Mouse (Mus musculus) macrophage (primary cell): Measurements from ENCODE around the gene Coq9. TPM values are rescaled to one million over a fixed set of nuclear protein-coding genes. Genes with fewer than 3 reads are reported as not detected.
"Not testable (repeated sequence)": the region's sequence is repeated elsewhere in the genome, so short reads cannot be mapped to it uniquely, and the experiment has no call there.

Experiments used
- H3K27ac ChIP-seq: fragments of 350-480 bp; formaldehyde crosslinking; 2 replicates; pipeline ENCODE4 v1.9.0; 2021
- H3K36me3 ChIP-seq: fragments of 350-480 bp; formaldehyde crosslinking; 2 replicates; pipeline ENCODE4 v1.9.0; 2021; ENCODE audit errors: inconsistent target
- H3K4me3 ChIP-seq: fragments of 350-480 bp; formaldehyde crosslinking; 2 replicates; pipeline ENCODE4 v1.9.0; 2021; ENCODE audit errors: inconsistent target
- H3K79me2 ChIP-seq: fragments of 350-480 bp; formaldehyde crosslinking; 2 replicates; pipeline ENCODE4 v1.9.0; 2021; ENCODE audit errors: inconsistent target
- WGBS: methylation state at CpG from one replicate; pipeline ENCODE4 v1.1.7; 2026; ENCODE audit warnings: inconsistent platforms; ENCODE audit not compliant: missing documents; 5-methylcytosine and 5-hydroxymethylcytosine counted together
- polyA plus RNA-seq: library from polyadenylated mRNA; stranded (reverse); fragments of 250-400 nt; gene quantifications from 3 replicates; pipeline ENCODE4 v1.2.4, GENCODE M21; 2018; ENCODE audit warnings: inconsistent platforms

Coq9 gene
- polyA plus RNA-seq, 1 experiment from 2014 or later, result 15.7 TPM

DNA sequence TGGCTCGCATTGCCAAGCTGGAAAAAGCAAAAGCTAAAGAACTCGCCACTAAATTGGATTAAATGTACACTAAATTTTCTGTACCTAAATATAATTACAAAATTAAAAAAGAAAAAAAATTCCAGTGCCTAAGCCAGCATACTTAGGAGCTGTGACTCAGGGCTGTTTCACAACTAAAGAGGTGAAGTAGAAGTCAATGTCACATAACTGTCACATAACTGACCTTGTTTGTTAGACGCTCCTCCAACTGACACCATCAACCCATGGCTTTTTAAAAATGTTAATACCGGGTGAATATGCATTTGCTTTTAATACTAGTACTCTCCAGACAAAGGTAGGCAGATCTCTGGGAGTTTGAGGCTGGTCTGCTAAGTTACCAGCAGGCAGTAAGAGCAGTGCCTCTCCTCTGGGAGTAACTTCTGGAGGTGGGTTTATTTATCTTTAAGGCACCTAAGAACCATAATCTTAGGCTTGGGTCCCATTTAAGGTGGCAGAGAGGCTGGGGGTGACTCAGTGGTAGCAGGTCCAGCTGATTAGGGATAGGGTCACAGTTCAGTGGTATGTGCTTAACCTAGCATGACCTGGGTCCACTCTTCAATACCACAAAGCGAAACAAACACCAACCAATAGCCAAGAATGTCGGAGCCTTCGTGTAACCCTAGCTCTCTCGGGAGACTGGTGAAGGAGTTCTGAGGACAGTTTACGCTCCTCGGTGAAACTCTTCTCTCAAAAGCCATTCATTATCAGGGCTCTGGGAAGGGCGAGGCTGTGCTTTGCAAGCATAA lies 1.5 kb upstream of the Coq9 start:
- 77% methylated on average over 11 of the region's 11 CpGs for WGBS
- H3K79me2 ChIP-seq, result peaks cover 58% of the 10 kb centered on the region
- peak overlapping the region; percentile 95; the same call in 1 of the 2 replicates for H3K4me3 ChIP-seq
- H3K27ac ChIP-seq, result no peak overlapping the region
- no peaks in the 10 kb centered on the region; the same call in 1 of the 2 replicates for H3K36me3 ChIP-seq

DNA sequence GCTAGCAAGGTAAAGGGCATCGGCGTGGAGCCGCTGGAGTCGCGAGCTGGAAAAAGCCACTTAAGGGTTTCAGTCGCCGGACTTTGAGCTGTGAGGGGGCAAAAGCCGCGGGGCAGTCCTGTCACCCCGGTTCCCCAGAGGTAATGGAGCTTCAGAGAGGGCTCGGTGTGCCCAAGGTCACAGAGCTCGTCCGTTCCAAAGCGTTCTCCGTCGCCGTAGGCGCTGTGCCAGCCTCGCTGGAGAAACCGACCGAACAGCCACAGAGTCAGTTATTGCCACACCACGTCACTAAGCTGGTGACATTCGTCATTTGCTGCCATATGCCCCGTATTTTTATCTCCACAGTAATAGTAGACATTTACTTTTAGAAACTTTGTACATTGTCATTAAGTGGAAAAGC lies 479 bp downstream of the Coq9 start:
- 0% methylated on average over 24 of the region's 24 CpGs for WGBS
- Histone ChIP-seq H3K4me3 (peak overlapping the region; percentile 95), H3K79me2 (peaks cover 43% of the 10 kb centered on the region), H3K36me3 (peaks cover 9% of the 10 kb centered on the region; the same call in 1 of the 2 replicates), H3K27ac (peak overlapping the region; percentile 80)

DNA sequence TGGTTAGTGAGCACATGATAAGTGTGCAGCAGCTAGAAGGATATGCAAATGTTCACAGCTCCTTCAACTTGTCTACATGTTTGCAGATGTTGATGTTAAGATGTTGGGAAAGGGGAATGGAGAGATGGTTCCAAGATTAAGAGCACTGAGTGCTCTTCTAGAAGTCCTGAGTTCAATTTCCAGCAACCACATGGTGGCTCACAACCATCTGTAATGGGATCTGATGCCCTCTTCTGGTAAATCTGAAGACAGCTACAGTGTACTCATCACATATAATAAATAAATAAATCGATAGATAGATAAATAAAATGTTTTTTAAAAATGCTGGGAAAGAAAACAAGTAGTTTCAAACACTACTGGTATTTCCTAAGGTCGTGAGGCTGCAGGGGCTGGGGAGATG lies 3.1 kb downstream of the Coq9 start:
- 87% methylated on average over 2 of the region's 2 CpGs for WGBS
- H3K4me3 ChIP-seq, result no peak overlapping the region
- H3K36me3 ChIP-seq, result peaks cover 35% of the 10 kb centered on the region

DNA sequence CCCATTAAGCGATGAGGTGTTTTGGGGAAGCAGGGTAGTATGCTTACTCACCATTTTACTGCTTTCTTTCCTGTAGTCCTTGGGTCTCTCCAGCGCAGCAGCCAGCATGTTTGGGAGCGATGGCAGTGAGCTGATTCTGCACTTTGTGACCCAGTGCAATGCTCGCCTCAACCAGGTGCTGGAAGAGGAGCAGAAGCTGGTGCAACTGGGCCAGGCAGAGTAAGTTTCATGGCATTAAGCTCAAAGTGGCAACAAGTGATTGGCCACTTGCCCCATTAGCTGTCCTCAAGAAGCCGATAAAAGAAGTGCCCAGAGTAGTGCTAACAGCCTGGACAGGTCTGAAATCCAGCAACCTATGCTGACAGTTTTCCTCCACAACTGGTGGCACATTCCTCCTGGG lies 11.9 kb downstream of the Coq9 start:
- WGBS, result 90% methylated on average over 5 of the region's 5 CpGs
- H3K4me3 ChIP-seq, result no peak overlapping the region
- H3K27ac ChIP-seq, result no peak overlapping the region
- peaks cover 75% of the 10 kb centered on the region for H3K36me3 ChIP-seq
- no peaks in the 10 kb centered on the region for H3K79me2 ChIP-seq

More for the DNA sequence above, 3.1 kb downstream of the Coq9 start:
- Histone ChIP-seq H3K27ac (no peak overlapping the region), H3K79me2 (peaks cover 17% of the 10 kb centered on the region)

DNA sequence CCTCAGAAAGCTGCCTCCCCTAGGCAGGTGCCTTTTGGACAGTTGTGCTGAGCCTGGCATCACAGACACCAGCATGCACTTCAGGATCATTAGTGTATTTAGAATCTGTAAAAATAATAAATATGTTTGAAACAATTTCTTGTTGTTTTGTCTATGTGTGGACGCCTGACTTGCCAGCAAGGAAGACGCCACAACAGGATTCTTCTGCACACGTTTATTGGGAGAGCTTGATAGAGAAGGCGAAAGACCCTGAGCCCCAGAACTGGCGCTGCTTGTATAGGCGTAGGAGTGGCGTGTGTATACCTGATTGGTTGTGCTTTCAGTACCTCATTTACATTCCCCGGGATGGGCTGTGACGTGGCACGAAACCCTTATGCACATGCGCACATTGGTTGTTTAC lies 16.6 kb downstream of the Coq9 start:
- Histone ChIP-seq H3K36me3 (peaks cover 48% of the 10 kb centered on the region), H3K79me2 (peaks cover 23% of the 10 kb centered on the region)
- H3K4me3 ChIP-seq, H3K27ac ChIP-seq: not testable (repeated sequence)
- WGBS, result 92% methylated on average over 10 of the region's 11 CpGs

DNA sequence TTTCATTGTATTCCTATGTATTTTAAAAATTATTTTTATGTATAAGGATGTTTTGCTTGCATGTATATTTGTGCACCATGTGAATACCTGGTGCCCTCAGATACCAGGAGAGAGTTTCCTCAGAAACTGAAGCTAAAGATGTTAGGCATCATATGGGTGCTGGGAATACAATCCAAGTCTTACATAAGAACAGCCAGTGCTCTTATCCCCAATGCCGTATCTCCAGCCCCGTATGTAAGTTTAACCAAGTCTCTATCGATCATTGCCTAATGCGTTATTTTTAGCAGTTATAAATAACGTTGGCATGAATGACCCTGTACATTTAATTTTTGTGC lies 18.9 kb downstream of the Coq9 start:
- H3K36me3 ChIP-seq, result peaks cover 37% of the 10 kb centered on the region
- H3K4me3 ChIP-seq, result no peak overlapping the region
- peaks cover 30% of the 10 kb centered on the region for H3K79me2 ChIP-seq
- WGBS, result 30% methylated on average over 5 of the region's 5 CpGs
- no peak overlapping the region for H3K27ac ChIP-seq

DNA sequence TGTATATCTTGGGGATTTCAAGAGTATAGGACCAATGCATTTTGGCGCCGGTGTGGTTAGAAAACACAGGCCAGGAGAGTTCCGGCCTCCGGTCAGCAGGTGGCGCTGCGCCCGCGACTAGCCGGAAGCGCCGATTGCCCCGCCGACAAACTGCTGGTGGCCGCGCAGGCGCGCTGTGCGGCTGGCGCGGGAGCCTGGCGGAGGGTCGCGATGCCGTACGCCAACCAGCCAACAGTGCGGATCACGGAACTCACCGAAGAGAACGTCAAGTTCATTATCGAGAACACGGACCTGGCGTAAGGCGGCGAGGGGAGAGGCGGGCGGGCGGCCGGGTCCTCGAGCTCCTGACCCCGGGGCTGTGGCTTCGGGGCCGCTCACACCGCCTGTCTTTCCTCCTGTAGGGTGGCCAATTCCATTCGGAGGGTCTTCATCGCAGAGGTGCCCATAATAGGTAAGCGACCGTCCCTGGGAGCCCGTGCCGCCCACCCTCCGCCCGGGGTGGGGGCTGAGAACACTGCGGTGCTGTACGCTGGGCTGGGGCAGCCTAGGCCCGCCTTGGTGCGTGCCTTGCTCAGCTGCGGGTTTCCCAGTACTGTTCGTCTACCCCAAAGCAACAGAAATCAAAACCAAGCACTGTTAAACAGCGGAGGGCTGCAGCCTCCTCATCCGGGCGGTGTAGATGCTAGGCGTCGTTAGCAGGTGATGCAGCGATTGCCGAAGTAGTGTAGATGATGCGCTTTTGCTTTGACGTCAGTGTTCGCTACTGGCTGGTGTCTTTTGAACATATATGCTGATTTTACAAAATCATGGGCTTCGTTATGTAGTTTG lies 19.4 kb downstream of the Coq9 start, which contains the start of gene Polr2c:
Gene Polr2c, plus strand, starts transcription at position 105 of the 828 bp plus-strand sequence.
- H3K36me3 ChIP-seq, result peaks cover 31% of the 10 kb centered on the region
- peak within 1 kb of the TSS; percentile 8; the same call in 1 of the 2 replicates for H3K27ac ChIP-seq
- H3K79me2 ChIP-seq, result peaks cover 30% of the 10 kb centered on the region
- under 1% methylated on average over 68 of the region's 68 CpGs for WGBS
- H3K4me3 ChIP-seq, result peak within 1 kb of the TSS; percentile 73

DNA sequence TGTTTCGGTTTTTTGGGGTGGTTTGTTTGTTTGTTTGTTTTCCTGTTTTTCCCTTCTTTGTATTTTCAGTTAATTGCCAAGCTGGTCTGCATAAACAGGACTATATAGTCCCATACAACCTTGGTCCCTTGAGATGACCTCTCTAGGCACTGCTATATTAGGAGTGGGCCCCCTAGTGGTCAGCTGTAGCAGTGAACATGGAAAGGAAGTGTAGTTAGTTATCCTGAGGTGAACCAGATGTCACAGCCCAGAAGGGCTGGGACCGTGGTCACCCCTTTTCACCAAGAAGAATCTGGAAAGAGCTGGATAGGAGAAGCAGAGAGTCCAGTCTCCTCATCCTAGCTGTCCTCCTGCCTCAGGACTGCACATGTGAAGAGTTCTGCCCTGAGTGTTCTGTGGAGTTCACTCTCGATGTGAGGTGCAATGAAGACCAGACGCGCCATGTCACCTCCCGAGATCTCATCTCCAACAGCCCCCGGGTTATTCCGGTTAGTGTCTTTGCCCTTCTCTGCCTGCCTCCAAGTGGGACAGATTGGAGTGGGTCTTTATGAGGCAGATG lies 23.3 kb downstream of the Coq9 start:
- no peak overlapping the region for H3K4me3 ChIP-seq
- H3K79me2 ChIP-seq, result peaks cover 30% of the 10 kb centered on the region
- peaks cover 30% of the 10 kb centered on the region; the same call in 1 of the 2 replicates for H3K36me3 ChIP-seq
- 78% methylated on average over 8 of the region's 8 CpGs for WGBS
- no peak overlapping the region for H3K27ac ChIP-seq

DNA sequence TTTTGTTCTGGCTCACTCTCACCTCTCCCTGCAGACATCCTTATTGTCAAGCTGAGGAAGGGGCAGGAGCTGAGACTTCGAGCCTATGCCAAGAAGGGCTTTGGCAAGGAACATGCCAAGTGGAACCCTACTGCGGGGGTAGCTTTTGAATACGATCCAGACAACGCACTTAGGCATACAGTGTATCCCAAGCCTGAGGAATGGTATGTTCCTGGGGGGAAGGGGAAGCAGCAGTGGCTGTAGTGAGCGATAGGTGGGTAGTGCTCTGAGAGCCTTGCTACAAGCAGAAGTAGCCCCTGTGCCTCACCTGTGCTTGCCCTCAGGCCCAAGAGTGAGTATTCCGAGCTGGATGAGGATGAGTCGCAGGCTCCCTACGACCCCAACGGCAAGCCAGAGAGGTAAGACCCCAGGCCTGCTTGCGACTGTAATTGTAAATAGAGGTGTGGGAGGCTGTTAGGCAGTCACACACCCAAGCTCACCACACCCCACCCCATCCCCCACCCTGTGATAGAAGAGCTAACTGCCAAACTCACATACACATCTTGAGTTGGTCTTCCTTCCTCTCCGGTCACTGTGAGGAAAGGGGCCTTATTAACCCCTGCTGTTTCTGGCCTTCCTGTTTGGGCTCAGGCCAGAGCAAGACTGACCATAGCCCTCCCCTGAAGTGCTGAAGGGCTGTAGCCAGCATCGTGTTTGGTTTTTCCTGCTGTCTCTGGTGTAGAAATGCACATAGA lies 24.5 kb downstream of the Coq9 start:
- Histone ChIP-seq H3K4me3 (no peak overlapping the region), H3K79me2 (peaks cover 28% of the 10 kb centered on the region), H3K36me3 (peaks cover 30% of the 10 kb centered on the region; the same call in 1 of the 2 replicates), H3K27ac (no peak overlapping the region)
- WGBS, result 93% methylated on average over 12 of the region's 12 CpGs

DNA sequence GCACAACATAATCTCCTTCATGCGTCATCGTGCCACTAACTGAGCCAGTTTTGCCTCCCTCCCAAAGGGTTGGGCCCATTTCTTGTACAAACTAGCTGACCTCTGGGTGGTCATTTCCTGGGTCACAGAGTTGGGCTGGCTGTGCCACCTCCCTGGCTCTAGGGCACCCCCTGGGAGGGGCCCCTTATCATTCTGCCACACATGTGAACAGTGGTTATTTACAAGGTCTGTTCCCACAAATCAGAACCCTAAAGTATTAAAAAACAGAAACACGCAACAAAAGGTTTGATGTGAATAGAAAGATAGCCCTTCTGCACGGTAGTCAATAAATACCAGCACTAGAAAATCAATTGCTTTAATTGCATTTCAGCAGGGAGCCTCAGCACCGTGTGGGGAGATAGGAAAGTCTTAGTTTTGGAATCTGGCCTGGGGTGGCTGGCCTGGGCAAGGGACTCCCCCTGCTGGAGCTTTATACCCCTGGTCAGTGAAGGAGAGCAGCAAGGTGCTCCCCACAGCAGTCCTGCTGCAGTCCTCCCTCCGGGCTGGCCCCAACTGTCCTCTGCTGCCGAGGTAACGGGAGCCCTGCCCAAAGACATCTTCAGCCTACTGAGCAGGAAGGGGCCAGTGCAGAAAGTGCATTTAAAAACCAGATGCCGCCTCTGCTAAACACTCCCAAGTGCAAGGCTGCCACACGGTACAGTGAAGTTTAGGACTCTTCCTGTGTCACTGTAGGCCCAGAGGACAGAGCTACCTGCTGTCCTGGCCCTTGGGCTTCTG lies 26.0 kb downstream of the Coq9 start:
- H3K36me3 ChIP-seq, result peaks cover 30% of the 10 kb centered on the region; the same call in 1 of the 2 replicates
- no peak overlapping the region for H3K4me3 ChIP-seq
- H3K27ac ChIP-seq, result no peak overlapping the region
- 92% methylated on average over 10 of the region's 10 CpGs for WGBS
- H3K79me2 ChIP-seq, result peaks cover 14% of the 10 kb centered on the region

DNA sequence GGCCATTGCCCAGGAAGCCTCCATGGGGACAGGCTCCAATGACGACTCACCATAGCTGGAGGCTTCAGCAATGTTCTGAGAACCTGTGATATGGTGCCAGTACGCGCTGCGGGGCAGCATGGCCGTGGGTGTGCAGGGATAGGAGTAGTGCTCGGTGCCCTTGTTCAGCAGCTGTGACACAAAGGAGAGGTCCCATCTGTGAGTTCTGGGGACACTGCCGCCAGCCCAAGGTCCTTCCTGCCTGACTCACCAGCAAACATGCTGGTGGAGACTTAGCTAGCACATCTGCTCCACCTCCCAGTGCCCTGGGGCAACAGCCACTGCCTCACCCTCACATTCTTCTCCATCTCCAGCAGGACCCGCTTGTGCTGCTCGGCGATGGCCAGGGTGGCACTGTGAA lies 27.2 kb downstream of the Coq9 start:
- Histone ChIP-seq H3K36me3 (peaks cover 26% of the 10 kb centered on the region; the same call in 1 of the 2 replicates), H3K4me3 (no peak overlapping the region), H3K79me2 (peaks cover 2% of the 10 kb centered on the region; the same call in 1 of the 2 replicates), H3K27ac (no peak overlapping the region)
- 96% methylated on average over 10 of the region's 10 CpGs for whole genome bisulfite sequencing

DNA sequence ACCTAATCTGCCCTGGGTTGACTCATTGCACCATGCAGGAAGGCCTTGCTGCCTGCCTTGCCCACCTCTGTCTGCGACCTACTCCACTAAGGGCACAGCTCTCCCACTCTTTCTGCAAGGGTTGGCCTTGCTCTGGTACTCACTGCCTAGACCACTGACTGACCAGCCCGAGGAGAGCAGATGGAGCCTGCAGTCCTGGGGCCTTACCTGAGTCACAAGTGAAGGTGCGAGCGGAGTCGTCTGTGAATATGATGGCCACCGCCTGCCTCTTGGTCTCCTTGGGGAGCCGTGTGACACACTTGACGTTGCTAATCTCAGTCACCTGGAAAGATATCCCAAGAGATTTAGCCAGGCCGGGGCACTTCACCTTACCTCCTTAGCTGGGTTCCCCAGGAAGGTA lies 28.8 kb downstream of the Coq9 start:
- no peaks in the 10 kb centered on the region for H3K79me2 ChIP-seq
- H3K36me3 ChIP-seq, result peaks cover 21% of the 10 kb centered on the region; the same call in 1 of the 2 replicates
- WGBS, result 97% methylated on average over 9 of the region's 9 CpGs

DNA sequence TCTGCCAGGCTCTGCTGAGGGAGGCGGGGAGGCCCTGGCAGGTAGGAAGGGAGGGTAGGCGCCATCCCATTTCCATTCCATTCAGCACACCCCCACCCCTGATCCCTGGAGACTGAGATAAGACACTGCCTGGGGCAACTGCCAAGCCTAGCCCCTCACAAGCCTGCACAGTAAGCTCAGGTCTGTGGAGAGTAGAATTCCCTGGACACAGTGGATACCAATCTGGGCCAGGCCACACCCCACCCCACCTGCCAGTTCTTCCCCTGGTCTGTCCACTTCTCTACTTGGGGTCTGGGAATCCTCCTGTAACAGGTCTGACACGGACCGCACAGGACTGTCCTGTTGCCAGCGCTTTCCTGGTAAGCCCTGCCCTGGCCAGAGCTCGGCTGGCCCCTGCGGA lies 31.0 kb downstream of the Coq9 start:
- Histone ChIP-seq H3K4me3 (no peak overlapping the region), H3K27ac (no peak overlapping the region), H3K36me3 (peaks cover 14% of the 10 kb centered on the region; the same call in 1 of the 2 replicates), H3K79me2 (no peaks in the 10 kb centered on the region)
- 91% methylated on average over 7 of the region's 7 CpGs for WGBS

More for the DNA sequence above, 28.8 kb downstream of the Coq9 start:
- Histone ChIP-seq H3K27ac (no peak overlapping the region), H3K4me3 (no peak overlapping the region)
